Mouse (Mus musculus) telencephalon, adult 2 months (tissue): ENCODE results near the gene Gmnn.

Experiments
- DNase-seq: peaks from one replicate; pipeline ENCODE4 v3.0.0-alpha.2; 2011; ENCODE audit warnings: low read depth, low spot score

The Gmnn gene

GRCm38 (mm10) chr13:24709656-24710396 lies 51.9 kb downstream of the Gmnn start:
- no peak for DNase-seq

GRCm38 (mm10) chr13:24702128-24702527 lies 59.6 kb downstream of the Gmnn start:
- no peak for DNase-seq
